Mouse (Mus musculus): ENCODE data around the gene Glp2r.

DNA sequence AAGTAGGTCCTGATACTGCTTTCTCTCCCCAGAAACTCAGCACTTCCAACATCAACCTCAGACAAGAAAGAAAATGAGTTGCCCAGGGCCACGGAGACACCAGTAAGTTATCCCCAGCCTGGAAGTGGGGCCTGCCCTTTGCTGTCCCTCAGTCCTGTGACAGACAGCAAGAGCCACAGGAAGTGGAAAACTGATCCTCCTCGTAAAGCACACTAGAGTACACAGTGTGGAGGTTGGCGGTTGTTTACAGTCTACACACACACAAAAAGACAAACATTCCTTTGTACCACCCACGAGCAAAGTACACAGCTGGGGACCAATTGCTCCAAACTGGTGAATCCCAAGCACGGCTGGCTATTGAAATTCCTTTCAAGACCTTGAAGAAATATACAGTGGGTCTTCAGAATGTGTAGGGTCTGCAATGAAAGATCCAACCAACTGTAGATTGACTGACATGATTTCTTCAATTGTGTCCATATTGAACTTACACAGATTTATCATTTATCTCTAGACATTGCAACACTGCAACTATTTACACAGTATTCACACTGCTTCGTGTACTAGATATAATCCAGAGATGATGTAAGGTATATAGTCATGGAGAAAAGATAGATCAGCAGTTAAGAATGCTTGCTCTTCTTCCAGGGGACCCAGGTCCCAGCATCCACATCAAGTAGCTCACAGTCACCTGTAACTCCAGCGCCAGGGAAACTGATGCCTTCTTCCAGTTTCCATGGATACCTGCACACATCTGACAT is 48.4 kb downstream of the Glp2r start:
- no peak for TF ChIP-seq TCF12 (IDR thresholded peaks at IDR 0.05; ENCODE audit: insufficient read depth, poor library complexity, severe bottlenecking)
- TF ChIP-seq POLR2A (IDR thresholded peaks at IDR 0.05; ENCODE audit: insufficient read length, low read depth), result no peak
- no peak for TF ChIP-seq E2F4 (IDR thresholded peaks at IDR 0.05; ENCODE audit: insufficient read depth)
- no peak for TF ChIP-seq MAX (IDR thresholded peaks at IDR 0.05; ENCODE audit: low read depth)
- TF ChIP-seq CEBPB (IDR thresholded peaks at IDR 0.05; ENCODE audit: insufficient read depth, poor library complexity, severe bottlenecking), result no peak
- TF ChIP-seq TCF3 (IDR thresholded peaks at IDR 0.05; ENCODE audit: insufficient read length, low read depth), result no peak
- no peak for TF ChIP-seq USF1 (IDR thresholded peaks at IDR 0.05; ENCODE audit: low read depth)
- TF ChIP-seq POLR2AphosphoS2 (IDR thresholded peaks at IDR 0.05; ENCODE audit: insufficient read length, low read depth), result no peak
- TF ChIP-seq SRF (IDR thresholded peaks at IDR 0.05; ENCODE audit: control insufficient read depth, insufficient read length, low read depth), result no peak
- TF ChIP-seq MYOG (IDR thresholded peaks at IDR 0.05; ENCODE audit: control insufficient read depth in 1 of 3, insufficient read depth in 1 of 3, insufficient read length in 2 of 3, low read depth in 2 of 3), result no peak
